8 mouse cellular contexts compared by ENCODE assay signal in the genomic region with DNA sequence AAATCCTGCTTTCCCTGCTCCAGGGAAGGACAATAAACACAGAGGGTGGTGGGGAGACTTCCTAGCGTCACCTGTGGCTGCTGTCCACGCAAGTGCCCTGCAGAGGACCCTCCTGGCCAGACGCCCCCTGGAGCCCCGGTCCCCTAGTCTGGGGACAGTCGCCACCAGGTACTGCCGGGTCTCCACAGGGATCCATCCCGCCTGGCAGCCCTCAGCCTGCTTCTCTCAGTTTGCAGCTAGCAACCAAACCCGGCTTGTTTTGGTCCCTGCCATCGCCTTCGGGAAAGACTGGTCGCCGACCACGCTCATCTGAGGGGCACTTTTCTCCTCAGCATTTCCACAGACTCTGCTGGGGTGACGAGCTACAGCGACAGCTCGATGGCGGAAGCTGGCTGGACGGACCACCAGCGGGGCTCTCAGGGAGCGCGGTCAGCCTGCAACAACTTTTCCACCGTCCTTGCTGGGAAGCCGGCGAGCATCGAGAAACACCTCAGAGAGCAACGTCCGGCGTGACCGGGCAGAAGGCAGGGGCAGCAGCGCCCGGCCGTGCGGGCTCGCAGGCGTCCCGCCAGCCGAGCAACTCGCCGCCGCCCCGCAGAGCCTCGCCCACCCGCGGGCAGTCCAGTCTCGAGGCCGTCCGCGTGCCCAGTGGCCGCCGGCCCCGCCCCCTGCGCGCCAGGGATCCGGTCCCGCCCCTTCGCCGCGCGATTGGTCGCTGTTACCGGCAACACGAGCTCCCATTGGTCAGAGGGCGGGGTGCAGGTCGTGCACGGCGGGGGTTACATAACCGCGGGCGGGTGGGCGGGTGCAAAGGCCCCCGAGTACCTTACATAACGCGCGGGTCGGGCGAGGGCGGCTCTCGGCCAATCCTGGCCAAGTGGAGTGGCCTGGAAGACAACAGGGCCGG. TPM values are rescaled to one million over a fixed set of nuclear protein-coding genes. Genes with fewer than 3 reads are reported as not detected.
DNase-seq lines count a peak whose midpoint lies in the region; ATAC-seq lines count a peak whose summit lies in the region.

Gene Per3, minus strand, starts transcription at position 629 of the 907 bp plus-strand sequence.

- H3K4me3 ChIP-seq in hindbrain, embryonic 16.5 days (ENCODE audit: low read length), result peak within 1 kb of the TSS; percentile 67
- H3K4me3 ChIP-seq in macrophage (ENCODE audit: inconsistent target), result peak within 1 kb of the TSS; percentile 61

- 0 out of 2 replicates have a peak, but pooled peaks cover 2% of the 10 kb centered on the region for H3K27me3 ChIP-seq in hindbrain, embryonic 16.5 days (replicated peaks; ENCODE audit: control insufficient read depth, insufficient read depth, low read length)

- WGBS in hindbrain, embryonic 16.5 days, result under 1% methylated on average over 75 of the region's 79 CpGs
- under 1% methylated on average over 68 of the region's 79 CpGs for WGBS in macrophage (ENCODE audit: missing documents)

- no peaks in the 10 kb centered on the region for H3K9me3 ChIP-seq in hindbrain, embryonic 16.5 days (ENCODE audit: control insufficient read depth, low read length)

- peak within 1 kb of the TSS; percentile 99 for H3K4me2 ChIP-seq in hindbrain, embryonic 16.5 days (ENCODE audit: low read length)

- H3K9ac ChIP-seq in hindbrain, embryonic 16.5 days (ENCODE audit: low read depth, low read length), result peak within 1 kb of the TSS; percentile 67

- H3K36me3 ChIP-seq in hindbrain, embryonic 16.5 days (ENCODE audit: control insufficient read depth, insufficient read depth, low read length), result peaks cover 9% of the 10 kb centered on the region; the same call in 1 of the 2 replicates
- H3K36me3 ChIP-seq in macrophage (ENCODE audit: inconsistent target), result peaks cover 15% of the 10 kb centered on the region; the same call in 1 of the 2 replicates

- peaks cover 9% of the 10 kb centered on the region; the same call in 1 of the 2 replicates for H3K4me1 ChIP-seq in hindbrain, embryonic 16.5 days (ENCODE audit: control insufficient read depth, insufficient read depth, low read depth, low read length)

- peak; percentile 81 for DNase-seq in WW6 (ENCODE audit: low read depth, low spot score)
- peak; percentile 94 to 96 for DNase-seq in cerebellum, postnatal 4 days (ENCODE audit: low spot score in 2 of 2)
- peak; percentile 98 for DNase-seq in gastrocnemius, adult 18-20 months (ENCODE audit: low spot score)
- DNase-seq in left cerebral cortex, adult 18-20 months (ENCODE audit: low spot score in 2 of 2), result peak; percentile 98 to 99
- peak; percentile 97 for DNase-seq in right cerebral cortex, adult 18-20 months
- peak; percentile 94 for DNase-seq in urinary bladder, postnatal 10 days (ENCODE audit: low spot score)

- ATAC-seq in hindbrain, embryonic 16.5 days, result peak; percentile 98

- peaks cover 5% of the 10 kb centered on the region; the same call in 1 of the 2 replicates for H3K79me2 ChIP-seq in macrophage (ENCODE audit: inconsistent target)

- H3K27ac ChIP-seq in hindbrain, embryonic 16.5 days (ENCODE audit: low read depth, low read length), result peak within 1 kb of the TSS; percentile 52; the same call in 1 of the 2 replicates
- H3K27ac ChIP-seq in macrophage, result peak within 1 kb of the TSS; percentile 56

RNA-seq across cellular contexts. Expression of gene Per3, which starts in this region (rescaled TPM):
- 1 to 10 TPM; 5.3 to 6.9 TPM for total RNA-seq in gastrocnemius, adult 18-20 months (2021)
- polyA plus RNA-seq in hindbrain, embryonic 16.5 days (2015; fragmentation: Nextera tagmentation; extraction: Ambion mirVana), result 4.0 and 4.1 TPM in 2 replicates
- total RNA-seq in left cerebral cortex, adult 18-20 months (2021), result 10 to 100 TPM; 22.2 to 24.4 TPM
- total RNA-seq in macrophage (2018; cell fraction: chromatin; rRNA removed), result 10 to 100 TPM in 25 of 26 experiments, 1 to 10 TPM in 1; 9.1 to 45.2 (median 18.6) TPM
- 1 to 10 TPM; 1.0 to 7.1 (median 2.9) TPM for total RNA-seq in macrophage (2018; cell fraction: cytosol; rRNA removed)
- total RNA-seq in macrophage (2018; cell fraction: nucleus; rRNA removed), result 10 to 100 TPM in 18 of 26 experiments, 1 to 10 TPM in 8; 5.1 to 36.5 (median 12.5) TPM
- polyA plus RNA-seq in macrophage (2018), result 0.85 to 6.5 TPM (median 1.4 TPM) in 3 replicates

Comparison
In these comparisons a context has a peak if more than half of its experiments do, and no peak if none do; other contexts are left out.
1. Peak in every context shown above with its lines: DNase-seq, ATAC-seq, H3K4me3 ChIP-seq and H3K27ac ChIP-seq.